Mouse (Mus musculus) right cerebral cortex, postnatal 25 days (tissue): ENCODE data around the gene Rac3.
"Not testable (repeated sequence)": the region's sequence is repeated elsewhere in the genome, so short reads cannot be mapped to it uniquely, and the experiment has no call there.

Experiments
- DNase-seq: peaks from one replicate; pipeline ENCODE4 v3.0.0; 2022

The Rac3 gene

DNA sequence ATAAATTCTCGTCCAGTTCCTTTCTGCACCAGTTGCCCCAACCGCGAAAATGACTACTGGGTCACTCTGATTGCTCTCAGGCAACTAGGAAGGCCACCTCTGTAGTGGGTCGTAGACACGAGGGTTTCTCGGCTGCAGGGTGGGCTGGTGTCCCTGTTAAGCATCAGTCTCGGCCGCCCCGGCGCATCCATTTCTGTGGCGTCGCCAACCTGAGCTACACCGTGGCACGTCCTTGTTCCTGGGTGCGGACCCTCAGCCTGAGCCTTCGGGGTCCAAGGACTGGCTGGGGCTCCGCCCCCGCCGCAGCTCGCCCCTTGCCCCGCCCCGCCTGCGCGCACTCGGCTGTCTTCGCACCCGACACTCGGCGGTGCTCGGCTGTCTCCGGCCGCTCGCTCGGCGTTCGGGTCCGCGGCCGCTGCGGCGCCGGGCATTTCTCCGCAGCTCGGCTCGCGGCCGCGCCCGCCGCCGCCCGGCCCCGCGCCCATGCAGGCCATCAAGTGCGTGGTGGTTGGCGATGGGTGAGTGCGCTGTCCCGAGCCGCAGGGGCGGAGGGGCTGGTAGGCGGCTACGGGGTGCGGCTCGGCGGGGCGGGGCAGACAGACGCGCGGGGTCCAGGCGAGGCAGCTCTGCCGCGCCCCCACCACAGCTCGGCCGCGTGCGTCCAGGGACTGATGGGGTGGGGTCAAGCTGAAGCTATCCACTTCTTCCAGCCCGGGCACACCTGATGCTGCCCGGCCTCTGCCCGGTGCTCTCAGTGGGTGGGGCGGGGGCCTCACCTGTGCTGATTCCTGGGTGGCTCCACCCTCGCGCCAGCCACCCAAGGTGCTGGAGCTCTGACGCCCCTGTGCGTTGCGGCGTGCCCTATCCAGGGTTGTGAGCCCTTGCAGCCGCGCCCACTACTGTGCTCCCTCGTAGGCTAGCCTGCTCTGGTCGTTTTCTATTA is at the start of gene Rac3:
Rac3 (plus strand) TSS at position 347 of the 943 bp plus-strand sequence.
- DNase-seq = peak; percentile 77

DNA sequence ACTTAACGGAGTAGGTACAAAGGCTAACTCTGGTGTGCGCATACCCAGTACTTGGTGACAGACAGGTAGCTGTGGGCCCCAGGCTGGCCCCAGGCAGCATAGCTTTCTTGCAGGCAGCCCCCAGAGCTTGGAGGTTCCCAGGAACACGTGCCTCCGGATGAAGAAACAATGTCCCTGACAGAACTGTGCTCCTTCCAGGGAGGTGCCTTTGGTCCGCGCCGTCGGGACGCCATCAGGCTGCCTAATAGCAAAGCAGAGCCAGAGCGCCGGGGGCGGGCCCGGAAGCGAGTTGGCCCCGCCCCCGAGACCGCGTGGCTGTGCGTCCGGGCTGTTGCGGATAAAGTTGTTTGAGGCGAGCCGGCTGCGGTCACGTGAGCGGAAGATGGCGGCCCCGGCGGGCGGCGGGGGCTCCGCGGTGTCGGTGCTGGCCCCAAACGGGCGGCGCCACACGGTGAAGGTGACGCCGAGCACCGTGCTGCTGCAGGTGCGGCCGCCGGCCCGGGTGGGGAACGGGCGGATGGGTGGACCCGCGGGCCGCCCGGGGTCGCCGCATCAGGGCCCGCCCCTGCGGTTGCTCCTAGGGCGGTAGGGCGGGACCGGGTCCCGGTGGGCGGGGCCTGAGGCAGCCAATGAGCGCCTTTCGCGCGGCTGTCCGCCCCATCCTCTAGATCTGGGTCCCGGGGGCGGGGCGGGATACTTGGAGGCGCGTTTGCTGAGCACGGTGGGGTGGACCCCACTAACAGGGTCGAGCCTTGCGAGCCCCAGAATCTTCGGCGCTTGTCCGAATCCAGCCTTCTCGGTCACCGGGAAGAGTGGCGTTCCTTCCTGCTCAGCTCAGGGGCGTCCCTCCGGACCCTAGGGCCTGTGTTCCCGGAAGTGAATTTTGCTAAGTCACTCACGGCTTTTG is 48.3 kb upstream of the Rac3 start, which contains the start of gene Aspscr1:
Aspscr1 (plus strand) TSS at position 287 of the 907 bp plus-strand sequence.
- DNase-seq = peak; percentile 96

DNA sequence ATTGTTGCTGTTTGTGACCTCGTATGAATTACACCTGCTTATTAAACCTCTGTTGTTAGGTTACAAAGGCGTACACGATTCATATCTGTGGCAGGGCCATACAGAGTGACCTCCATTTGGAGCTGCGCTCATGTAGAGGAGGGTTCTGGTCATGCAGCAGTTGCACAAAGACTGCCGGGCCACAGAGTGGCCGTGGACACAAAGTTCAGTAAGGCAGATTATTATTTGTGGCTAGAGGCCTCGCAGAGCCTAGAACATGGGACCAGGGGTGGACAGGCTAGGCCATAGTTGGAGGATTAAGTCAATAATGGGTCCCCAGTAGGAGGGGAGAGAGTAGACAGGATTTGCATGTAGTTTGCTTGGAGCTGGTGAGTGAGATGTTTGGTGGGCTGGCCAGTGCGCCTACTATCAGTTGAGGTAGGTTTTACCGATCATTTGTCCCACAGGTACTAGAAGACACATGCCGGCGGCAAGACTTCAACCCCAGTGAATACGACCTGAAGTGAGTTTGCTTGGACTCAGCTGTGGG is 47.6 kb upstream of the Rac3 start:
- DNase-seq = no peak

DNA sequence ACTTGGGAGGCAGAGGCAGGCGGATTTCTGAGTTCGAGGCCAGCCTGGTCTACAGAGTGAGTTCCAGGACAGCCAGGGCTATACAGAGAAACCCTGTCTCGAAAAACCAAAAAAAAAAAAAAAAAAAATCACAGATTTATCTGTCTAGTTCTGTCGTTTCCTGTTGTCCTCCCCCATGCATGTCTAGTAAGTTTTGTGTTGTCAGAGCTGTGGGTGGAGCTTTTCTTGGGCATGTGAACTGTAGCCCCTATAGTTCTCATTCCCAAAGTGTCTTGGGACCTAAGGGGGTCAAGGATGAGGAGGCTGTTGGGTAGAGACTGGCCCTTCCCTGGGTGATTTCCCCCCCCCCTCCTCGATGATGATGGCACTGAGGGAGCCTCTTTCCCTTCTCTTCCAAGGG is 45.4 kb upstream of the Rac3 start:
- DNase-seq = not testable (repeated sequence)

DNA sequence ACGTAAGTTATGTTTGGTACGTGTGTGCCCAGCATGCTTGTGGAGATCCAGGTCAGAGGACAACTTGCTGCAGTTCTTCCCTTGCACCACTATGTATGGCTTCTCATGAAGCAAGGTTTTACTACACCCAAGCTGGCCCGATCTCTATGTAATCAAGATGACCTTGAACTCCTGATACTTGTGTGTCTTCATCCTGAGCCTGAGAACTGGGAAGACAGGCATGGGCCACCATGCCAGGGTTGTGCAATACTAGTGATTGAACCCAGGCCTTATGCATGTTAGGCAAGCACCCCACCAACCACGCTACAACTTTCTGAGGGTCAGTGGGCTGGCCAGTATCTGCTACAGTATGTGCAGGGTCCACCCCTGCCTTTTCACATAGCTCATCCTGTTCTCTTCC is 44.3 kb upstream of the Rac3 start:
- no peak for DNase-seq

DNA sequence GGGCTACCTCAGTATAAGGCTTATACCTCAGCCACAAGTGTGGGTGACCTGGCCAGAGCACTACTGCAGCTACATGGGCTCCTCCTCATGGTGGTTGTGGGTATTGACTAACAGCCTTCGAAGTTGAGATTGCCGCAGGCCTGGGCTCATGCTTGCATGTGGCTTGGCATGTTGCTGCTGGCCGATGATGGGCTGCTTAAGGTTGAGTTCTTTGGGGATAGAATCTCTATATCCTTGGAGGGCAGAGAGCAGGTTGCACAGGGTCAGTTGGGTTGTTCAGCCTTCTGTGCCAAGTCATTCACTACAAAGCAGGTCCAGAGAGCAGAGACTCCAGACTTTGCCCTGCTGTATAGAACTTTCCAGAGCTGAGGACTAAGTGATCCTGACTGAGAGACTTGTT is 41.4 kb upstream of the Rac3 start:
- no peak for DNase-seq

DNA sequence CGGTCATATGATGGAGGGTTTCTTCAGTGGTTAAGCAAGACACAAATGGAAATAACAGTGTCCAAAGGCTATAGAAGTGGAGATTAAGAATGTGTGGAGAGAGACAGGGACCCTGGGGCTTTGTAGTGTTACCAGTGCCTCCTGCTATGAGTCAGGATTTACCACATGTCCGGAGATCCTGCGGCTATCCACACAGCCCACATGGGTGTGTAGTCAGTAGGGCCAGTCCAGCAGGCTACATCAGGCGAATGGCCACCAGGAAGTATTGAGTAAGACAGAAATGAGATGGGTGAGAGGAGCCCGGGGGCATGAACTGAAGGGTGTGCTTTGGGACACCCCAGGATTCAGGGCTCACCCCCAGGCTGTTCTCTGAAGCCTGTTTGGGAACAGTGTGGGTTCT is 38.6 kb upstream of the Rac3 start:
- no peak for DNase-seq

DNA sequence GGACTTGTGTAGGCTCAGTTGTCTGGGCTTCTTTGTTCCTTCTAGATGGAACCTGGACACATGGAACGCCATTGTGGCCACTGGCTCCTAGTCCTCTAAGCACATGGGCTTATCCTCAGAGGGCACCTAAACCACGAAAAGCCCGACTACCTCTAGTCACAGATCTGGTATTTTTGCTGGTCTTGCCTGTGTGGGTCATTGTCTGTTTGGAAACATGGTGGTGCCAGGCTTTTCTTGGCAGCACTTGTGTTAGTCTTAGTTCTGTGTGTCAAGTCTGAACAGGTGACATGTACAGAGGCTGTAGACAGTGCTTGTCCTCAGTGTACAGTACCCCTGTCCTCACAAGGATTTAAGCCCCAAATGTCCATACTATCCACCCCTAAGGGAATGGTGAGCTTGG is 37.7 kb upstream of the Rac3 start:
- no peak for DNase-seq

DNA sequence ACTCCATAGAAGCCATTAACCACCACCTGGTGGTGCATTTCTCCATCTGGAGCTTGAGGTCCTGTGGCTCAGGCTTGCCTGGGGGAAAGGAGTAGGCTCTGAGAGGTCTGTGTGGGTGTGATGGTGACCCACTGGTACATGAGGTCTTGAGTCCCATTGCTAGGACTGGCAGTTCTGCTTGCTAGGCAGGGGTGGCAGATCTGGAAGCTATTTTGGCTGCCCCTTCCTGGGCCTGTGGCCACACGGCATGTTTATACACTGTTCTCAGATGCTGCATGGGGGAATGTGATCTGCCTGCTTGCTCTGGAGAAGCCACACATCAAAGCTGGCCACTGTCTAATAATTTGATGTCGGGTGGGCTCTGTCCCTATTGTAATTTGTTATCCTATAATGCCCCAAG is 37.2 kb upstream of the Rac3 start:
- no peak for DNase-seq

DNA sequence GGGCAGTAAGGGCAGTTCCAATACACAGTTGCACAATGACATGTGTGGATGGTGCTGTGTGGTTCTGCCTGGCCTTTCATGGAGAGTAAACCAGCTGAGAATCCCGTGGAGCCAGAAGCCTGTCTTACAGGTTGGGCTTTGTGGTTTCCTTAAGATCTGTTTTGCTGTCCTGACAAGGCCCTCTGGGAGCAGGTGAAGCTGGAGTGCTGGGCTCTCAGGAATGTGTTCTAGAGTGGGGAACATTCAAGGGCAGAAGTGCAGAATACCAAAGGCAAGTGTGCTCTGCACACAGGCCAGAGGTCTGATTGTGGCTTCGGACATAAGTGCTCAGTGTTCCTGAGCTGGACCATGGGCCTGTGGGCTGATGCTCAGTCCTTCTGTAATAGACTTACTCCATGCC is 36.6 kb upstream of the Rac3 start:
- DNase-seq = no peak

DNA sequence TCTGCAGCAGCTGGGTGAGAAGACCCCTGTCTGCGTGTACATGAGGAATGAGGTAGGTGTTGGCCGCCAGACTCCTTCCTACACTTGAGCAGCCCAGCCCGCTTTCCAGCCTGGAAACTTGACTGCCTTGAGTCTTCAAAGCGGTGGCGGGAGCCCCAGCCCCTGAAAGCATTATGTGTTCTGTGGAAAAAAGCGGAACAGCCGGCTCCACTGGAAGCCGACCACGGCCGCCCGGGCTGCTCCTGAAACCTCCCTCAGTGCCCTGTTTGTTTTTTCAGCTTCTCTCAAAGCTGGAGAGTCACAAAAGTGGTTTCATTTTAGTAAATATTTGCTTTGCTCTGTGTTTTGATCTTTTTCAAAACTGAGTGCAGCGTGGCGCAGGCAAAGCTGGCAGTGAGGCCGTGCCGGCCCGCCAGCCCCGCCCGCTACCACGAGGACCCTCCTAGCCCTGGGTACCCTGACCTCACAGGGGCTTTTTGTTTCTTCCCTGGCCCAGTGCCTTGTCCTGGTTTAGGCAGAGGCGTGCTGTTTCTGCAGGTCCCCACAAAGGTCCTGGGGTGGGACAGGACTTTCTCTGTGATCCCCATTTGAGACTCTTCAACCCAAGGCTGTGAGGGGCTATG is 34.5 kb upstream of the Rac3 start:
- DNase-seq = no peak

DNA sequence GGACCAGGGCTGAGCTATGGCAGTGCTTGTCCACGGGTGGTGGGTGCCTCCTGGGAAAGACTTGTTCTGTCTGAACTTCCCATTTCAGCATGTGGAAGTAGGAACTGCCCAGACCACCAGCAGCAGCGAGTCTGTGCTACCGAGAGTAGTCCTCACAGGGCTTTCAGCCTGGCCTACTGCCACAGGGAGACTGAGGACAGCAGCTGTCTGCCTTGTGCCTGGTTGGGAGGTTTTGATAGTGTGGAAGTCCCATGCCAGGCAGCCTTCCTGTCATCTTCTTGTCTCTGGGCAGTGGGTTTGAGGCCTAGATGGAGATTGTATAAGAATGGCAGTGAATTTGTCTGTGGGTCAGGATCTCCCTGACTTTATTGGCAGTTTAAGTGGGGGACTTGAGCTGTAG is 31.9 kb upstream of the Rac3 start:
- DNase-seq = no peak

DNA sequence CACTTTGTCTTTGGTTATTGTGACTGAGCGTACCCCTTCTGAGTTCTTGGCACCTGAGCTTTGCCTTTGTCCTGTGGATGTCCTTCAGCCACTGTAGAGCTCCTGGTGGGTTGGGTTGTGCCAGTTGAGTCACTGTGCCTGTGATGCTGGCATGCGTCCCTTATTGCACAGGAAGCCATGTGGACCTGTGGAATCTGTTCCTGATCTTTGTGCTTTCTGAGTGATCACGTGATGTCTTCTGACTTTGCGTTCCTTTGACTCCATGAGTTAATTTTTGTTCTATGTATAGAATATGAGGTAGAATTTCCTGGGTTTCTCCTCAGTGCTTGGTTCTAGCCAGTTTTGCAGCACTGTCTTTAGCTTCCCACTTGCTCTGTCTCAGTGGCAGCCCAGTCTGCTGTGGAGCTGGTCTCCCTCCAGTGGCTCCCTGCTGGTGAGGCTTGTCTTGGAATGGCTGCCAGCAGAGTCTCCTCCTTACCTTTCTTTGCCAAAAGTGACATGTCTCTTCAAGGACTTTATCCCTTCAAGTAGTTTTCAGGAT is 28.7 kb upstream of the Rac3 start:
- DNase-seq = peak; percentile 28

DNA sequence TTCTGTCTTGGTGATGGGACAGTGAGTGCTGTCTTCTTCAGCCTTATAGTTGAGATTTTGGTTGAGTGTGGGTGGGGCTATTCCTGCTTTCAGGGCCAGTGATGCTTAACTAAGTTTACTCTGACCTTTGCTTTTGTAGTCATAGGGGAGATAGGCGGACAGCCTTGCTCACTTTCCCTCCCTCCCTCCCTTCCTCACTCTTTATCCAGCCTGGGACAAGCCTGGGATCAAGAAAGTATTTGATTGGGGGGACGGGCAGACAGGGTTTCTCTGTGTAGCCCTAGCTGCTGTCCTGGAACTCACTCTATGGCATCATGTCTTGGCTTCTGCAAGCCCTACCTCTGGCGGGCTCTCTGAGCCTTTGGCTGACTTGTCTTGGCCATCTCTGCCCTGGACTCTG is 27.8 kb upstream of the Rac3 start:
- DNase-seq = no peak

DNA sequence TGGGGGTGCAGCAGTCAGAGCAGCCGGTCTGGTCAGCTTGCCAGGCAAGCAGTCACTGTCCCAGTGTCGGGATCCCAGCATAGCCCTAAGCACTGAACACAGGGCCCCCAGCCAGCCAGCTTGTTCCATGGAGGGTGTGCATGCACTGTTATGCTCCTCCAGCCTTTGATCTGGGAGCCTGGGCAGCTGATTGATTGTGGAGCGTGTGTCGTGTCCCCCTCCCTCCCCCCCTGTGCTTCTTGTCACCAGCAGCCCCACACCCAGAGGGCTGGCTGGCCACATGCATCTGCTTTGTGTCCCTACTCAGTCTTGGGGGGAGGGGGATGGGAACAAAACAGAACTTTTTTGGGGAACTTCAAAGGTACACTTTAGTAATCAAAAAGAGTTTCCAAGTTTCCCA is 26.1 kb upstream of the Rac3 start:
- no peak for DNase-seq

DNA sequence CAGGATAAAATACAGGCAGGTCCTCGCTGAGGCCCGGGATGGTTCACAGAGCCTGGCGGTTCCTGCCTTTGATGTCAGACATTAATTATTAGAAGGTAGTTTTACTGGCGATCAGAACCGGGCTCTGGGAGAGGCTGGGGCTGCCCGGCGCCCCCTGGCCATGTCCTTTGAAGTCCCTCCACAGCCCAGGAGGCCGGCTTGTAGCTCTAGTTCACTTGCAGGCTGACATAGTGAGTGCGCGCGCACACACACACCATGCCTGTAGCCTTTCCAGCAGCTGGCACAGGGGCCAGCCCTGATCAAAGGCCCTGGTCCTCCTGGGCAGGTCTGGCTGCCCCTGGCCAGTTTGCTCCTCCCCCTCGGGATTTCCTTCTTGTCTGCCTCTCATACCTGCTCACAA is 25.6 kb upstream of the Rac3 start:
- DNase-seq = no peak

DNA sequence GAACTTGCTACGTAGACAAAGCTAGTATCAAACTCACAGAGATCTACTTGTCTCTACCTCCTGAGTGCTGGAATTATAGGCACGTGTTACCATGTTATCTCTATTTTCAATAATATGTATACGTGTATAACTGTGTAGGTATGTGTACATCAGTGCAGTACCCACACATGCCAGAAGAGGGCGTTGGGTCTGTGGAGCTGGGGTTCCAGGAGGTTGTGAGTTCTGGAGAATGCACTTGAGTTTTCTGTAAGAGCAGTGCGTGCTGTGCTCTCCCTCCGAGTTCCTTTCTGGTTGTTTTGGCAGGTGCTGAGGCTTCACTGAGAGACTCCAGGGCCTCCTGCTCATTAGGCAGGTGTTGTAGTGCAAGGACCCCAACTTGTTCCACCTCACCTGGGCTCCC is 24.7 kb upstream of the Rac3 start:
- no peak for DNase-seq

DNA sequence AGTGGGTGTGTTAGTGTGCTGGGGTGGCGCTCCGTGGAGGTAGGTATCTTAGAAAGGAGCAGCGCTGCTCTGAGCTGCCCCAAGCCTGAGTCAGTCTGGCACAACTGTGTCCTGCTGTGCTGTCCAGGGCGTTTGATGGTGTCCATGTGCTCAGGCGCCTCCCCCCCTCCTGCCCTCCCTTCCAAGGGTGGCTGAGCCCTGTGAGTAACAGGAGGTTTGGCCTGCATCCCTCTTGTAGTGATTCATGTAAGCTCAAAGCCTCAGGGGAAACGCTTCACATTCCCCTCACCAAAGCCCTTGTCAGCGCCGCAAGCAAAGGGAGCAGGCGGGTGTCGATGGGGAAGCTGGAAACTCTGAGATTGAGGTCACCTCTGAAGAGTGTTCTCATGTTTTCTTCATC is 23.5 kb upstream of the Rac3 start:
- no peak for DNase-seq

DNA sequence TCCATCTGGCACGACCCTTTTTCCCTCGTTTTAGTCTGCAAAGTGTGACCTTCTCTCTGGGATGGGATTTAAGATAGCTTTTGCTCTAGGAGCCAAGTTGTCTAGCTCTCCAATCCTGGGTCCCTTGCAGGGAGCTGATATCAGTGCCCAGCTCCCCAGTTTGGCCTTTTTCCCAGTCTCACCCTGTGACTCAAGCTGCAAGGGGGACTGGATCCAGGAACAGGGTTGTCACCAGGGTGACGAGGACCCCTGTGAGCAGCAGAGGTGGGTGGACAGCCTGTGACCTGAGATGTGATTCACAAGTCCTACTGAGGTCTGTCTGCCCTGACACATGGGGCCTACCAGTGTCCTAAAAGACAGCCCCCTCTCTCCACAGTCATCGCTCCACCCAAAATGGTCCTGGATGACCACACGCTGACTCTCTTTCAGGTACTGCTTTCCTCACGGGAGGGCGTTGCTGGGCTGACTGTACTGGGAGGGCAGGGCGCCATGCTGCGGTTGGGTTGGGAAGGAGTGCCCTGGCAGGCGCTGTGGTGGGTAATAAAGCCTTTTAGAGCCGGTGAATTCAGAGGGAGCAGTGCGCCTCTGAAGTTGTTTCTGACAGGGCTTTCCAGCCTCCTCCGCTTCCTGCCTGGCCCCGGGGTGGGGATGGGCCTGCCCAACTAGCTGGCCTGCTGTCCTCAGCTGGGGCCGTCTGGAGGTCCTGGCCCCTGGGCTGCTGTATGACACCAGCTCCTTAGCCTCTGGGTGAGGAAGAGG is 17.4 kb upstream of the Rac3 start:
- no peak for DNase-seq

DNA sequence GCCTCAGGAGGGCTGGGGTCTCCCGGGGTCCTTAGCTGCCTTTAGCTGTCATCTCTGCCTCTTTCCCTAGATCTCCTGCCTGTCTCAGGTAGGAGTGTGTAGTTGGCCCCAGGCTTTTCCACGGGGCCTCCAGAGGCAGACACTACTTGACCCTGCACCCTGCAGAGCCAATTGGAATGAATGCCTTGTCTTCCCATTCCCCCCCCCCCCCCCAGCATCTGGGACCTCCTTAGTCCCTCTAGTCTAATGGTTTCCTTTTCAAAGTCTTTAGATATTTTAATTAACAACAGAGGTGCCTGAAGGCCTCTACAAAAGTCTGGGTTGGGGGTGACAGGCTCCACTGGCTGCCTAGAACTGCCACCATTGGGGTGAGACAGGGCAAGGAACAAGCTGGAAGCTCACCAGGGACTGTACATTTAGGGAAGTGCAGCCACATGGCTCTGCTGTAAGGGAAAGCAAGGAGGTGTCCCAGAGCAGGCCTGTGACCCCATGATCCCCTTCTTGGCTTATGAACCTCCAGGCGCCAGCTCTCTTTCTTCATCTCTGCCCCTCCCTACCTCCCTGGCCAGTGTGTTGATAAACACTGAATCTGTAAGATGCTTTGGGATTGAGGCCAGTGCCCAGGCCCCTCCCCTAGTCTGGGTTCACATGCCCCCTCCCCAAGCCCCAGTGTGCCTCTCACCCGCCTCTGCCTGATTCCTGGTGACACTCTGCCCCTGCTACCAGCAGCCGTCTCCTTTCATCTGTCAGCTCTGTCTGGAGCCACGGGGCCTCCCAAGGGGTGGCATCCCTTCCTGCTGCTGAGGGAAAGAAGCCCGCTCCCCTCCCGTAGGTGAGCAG is 16.6 kb upstream of the Rac3 start:
- DNase-seq = no peak

DNA sequence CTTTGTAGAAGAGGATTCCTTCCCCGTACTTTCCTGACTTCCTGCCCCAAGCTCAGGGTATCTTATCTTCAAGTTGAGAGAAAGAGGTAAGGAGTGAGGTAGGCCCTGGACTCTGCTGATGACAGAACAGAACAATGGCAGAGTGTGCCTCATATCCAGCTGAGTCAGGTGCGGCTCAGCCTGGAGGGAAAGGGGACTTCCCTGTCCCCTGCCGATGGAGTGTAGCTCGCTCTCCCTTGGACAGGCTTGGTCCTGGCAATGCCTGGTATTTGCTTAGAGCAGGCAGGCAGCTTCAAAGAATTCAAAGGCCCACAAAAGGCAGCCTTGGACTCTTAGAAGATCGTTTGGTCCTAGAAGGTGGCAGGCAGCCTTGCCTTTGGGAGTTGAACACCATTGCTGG is 15.2 kb upstream of the Rac3 start:
- DNase-seq = no peak
